Mouse (Mus musculus): ENCODE results near the gene Tmem110.

DNA sequence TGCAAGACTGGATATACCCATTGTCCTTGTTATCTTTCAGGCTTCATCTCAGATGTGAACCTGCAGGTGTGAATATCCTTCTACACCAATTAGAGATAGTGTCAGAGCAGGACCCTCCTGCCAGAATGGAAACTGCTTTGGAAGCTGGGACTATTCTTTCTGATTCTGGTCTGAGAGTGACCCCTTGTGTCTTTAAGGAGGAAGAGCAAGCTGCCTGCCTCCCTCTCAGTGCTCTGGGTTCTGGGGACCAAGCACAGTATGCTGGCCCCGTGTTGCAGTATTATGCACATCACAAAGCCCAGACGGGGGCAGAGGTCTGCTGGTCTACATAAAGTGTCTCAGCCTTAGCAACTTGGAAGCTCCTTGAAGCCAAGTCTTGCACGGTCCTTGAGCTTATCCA is 39.9 kb downstream of the Tmem110 start:
- no peak for TF ChIP-seq POLR2A (IDR thresholded peaks at IDR 0.05; ENCODE audit: insufficient read length, low read depth)
- TF ChIP-seq USF1 (IDR thresholded peaks at IDR 0.05; ENCODE audit: low read depth): no peak
- no peak for TF ChIP-seq E2F4 (IDR thresholded peaks at IDR 0.05; ENCODE audit: insufficient read depth)
- no peak for TF ChIP-seq TCF12 (IDR thresholded peaks at IDR 0.05; ENCODE audit: insufficient read depth, poor library complexity, severe bottlenecking)

Measured in myocyte (in vitro differentiated cells).